Mouse (Mus musculus): ENCODE results near the gene Ndst2. TPM values are rescaled to one million over a fixed set of nuclear protein-coding genes. Genes with fewer than 3 reads are reported as not detected.

Ndst2 gene
- total and polyA plus RNA-seq, 3 experiments: 72.2 to 227 (median 204) TPM

DNA sequence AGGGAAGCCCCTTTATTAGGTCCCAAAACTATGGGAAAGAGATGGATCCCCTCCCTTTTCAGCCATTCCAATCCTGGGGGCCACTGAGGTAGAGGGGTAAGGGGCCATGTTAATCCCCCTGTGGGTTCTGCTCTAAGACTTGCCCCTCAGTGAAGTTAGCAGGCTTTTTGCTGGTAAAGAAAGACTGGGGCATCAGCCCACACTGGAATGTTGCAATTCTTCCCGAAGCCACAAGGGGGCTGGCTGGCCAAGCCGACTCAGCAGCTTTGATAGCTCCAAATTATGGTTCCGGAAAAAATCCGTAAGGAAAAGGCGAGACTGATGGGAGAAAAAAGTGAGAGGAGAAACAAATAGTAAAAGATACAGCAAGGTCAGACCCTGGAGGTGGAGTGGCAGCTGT lies 10.3 kb downstream of the Ndst2 start:
- ATAC-seq (ENCODE audit: extremely low read depth, insufficient number of reproducible peaks, low FRiP score, poor library complexity, severe bottlenecking) (no peak), DNase-seq (ENCODE audit: low spot score) (no peak)

DNA sequence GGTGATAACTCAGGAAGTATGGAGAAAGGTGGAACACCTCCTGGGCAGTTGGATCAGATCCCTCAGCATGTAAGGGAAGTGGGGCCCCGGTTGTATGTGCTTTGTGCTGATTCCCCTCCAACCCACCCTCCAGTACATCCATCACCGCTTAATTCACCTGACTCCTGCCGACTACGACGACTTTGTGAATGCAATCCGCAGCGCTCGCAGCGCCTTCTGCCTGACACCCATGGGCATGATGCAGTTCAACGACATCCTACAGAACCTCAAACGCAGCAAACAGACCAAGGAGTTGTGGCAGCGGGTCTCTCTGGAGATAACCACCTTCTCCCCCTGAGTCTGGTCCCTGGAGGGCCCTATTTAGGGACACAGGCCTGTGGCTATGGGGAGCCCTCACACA lies 11.4 kb downstream of the Ndst2 start:
- TF ChIP-seq POLR2AphosphoS5 (IDR thresholded peaks at IDR 0.05; ENCODE audit: insufficient replicate concordance, low read depth, low read length) (0 out of 2 replicates have a peak, but pooled peaks have one; percentile 77), TAL1 (conservative IDR thresholded peaks at IDR 0.05; ENCODE audit: low read depth, low read length) (no peak)

More for the DNA sequence above, 10.3 kb downstream of the Ndst2 start:
- Histone ChIP-seq H3K36me3 (replicated peaks) (peaks cover 94% of the 10 kb centered on the region), H3K4me1 (ENCODE audit: insufficient read depth, low read depth, low read length) (peaks cover 85% of the 10 kb centered on the region), H3K27me3 (ENCODE audit: insufficient read depth, low read length) (no peaks in the 10 kb centered on the region), H3K9me3 (replicated peaks) (no peaks in the 10 kb centered on the region), H3K4me3 (ENCODE audit: low read depth, low read length) (peak overlapping the region; percentile 56; the same call in 1 of the 2 replicates)
- TF ChIP-seq CTCF (IDR thresholded peaks at IDR 0.05; ENCODE audit: low read depth, low read length): peak; percentile 68
- TF ChIP-seq POLR2AphosphoS5 (IDR thresholded peaks at IDR 0.05; ENCODE audit: insufficient replicate concordance, low read depth, low read length): no peak

DNA sequence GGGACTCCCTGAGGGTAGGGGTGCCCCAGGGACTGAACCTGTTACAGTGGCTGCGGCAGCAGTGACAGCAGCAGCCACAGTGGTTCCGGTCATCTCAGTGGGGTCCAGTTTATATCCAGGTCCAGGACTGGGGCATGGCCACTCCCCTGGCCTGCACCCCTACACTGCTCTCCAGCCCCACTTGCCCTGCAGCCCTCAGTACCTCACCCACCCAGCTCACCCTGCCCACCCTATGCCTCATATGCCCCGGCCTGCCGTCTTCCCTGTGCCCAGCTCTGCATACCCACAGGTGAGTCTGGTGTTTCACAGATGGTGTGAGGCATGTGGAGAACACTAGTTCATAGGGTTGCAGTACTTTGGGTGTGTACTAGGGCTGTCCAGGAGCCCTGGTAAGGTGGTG lies 13.0 kb downstream of the Ndst2 start:
- Histone ChIP-seq H3K4me3 (ENCODE audit: low read depth, low read length) (peak overlapping the region; percentile 28; the same call in 1 of the 2 replicates), H3K9me3 (replicated peaks) (no peaks in the 10 kb centered on the region), H3K4me1 (ENCODE audit: insufficient read depth, low read depth, low read length) (peaks cover 73% of the 10 kb centered on the region), H3K27me3 (ENCODE audit: insufficient read depth, low read length) (no peaks in the 10 kb centered on the region), H3K36me3 (replicated peaks) (peaks cover 98% of the 10 kb centered on the region)
- TF ChIP-seq GATA2 (IDR thresholded peaks at IDR 0.05; ENCODE audit: borderline replicate concordance, low read depth, low read length) (no peak), CTCF (IDR thresholded peaks at IDR 0.05; ENCODE audit: low read depth, low read length) (no peak), TAL1 (conservative IDR thresholded peaks at IDR 0.05; ENCODE audit: low read depth, low read length) (no peak), GATA1 (IDR thresholded peaks at IDR 0.05; ENCODE audit: borderline replicate concordance, low read length) (no peak), POLR2AphosphoS5 (IDR thresholded peaks at IDR 0.05; ENCODE audit: insufficient replicate concordance, low read depth, low read length) (no peak; the same call in 1 of the 2 replicates)
- no peak for ATAC-seq (ENCODE audit: extremely low read depth, insufficient number of reproducible peaks, low FRiP score, poor library complexity, severe bottlenecking)
- DNase-seq (ENCODE audit: low spot score): no peak

More for the DNA sequence above, 11.4 kb downstream of the Ndst2 start:
- no peaks in the 10 kb centered on the region for H3K27me3 ChIP-seq (ENCODE audit: insufficient read depth, low read length)
- ATAC-seq (ENCODE audit: extremely low read depth, insufficient number of reproducible peaks, low FRiP score, poor library complexity, severe bottlenecking) (no peak), DNase-seq (ENCODE audit: low spot score) (no peak)
- H3K4me3 ChIP-seq (ENCODE audit: low read depth, low read length): peak overlapping the region; percentile 38; the same call in 1 of the 2 replicates
- H3K4me1 ChIP-seq (ENCODE audit: insufficient read depth, low read depth, low read length): peaks cover 86% of the 10 kb centered on the region
- no peaks in the 10 kb centered on the region for H3K9me3 ChIP-seq (replicated peaks)
- peaks cover 94% of the 10 kb centered on the region for H3K36me3 ChIP-seq (replicated peaks)

DNA sequence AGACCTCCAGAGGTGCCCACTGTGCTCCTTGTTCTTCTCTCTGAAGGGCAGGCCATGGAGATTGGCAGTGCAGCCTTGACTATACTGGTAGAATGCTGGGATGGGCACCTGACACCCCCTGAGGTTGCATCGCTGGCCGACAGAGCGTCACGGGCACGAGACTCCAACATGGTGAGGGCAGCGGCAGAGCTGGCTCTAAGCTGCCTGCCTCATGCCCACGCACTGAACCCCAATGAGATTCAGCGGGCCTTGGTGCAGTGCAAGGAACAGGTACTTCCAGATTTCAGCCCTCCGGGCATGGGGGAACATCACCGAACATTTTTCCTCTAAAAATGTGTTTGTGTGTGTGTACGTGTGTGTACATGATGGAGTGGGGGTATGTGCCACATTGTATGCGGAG lies 14.6 kb downstream of the Ndst2 start:
- no peak for TF ChIP-seq TAL1 (conservative IDR thresholded peaks at IDR 0.05; ENCODE audit: low read depth, low read length)
- peak; percentile 90 for TF ChIP-seq POLR2AphosphoS5 (IDR thresholded peaks at IDR 0.05; ENCODE audit: insufficient replicate concordance, low read depth, low read length)
- peaks cover 98% of the 10 kb centered on the region for H3K36me3 ChIP-seq (replicated peaks)
- ATAC-seq (ENCODE audit: extremely low read depth, insufficient number of reproducible peaks, low FRiP score, poor library complexity, severe bottlenecking) (peak; percentile 1; the same call in 1 of the 2 replicates), DNase-seq (ENCODE audit: low spot score) (no peak)
- no peaks in the 10 kb centered on the region for H3K27me3 ChIP-seq (ENCODE audit: insufficient read depth, low read length)
- peaks cover 57% of the 10 kb centered on the region for H3K4me1 ChIP-seq (ENCODE audit: insufficient read depth, low read depth, low read length)
- H3K9me3 ChIP-seq (replicated peaks): no peaks in the 10 kb centered on the region
- no peak overlapping the region for H3K4me3 ChIP-seq (ENCODE audit: low read depth, low read length)

DNA sequence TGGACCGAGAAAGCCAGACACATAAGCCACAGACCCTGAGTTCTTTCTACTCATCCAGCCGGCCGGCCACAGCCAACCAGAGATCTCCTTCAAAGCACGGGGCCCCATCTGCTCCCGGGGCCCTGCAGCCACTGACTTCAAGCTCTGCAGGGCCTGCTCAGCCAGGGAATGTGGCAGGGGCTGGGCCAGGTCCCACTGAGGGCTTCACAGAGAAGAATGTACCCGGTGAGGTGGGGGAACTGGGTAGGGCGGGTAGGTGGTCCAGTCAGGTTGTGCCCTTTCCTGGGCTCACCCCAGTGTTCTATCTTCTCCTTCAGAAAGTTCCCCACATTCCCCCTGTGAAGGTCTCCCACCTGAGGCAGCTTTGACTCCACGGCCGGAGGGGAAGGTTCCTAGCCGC lies 15.9 kb downstream of the Ndst2 start:
- Histone ChIP-seq H3K4me3 (ENCODE audit: low read depth, low read length) (no peak overlapping the region), H3K27me3 (ENCODE audit: insufficient read depth, low read length) (no peaks in the 10 kb centered on the region), H3K4me1 (ENCODE audit: insufficient read depth, low read depth, low read length) (peaks cover 47% of the 10 kb centered on the region), H3K9me3 (replicated peaks) (no peaks in the 10 kb centered on the region), H3K36me3 (replicated peaks) (peaks cover 98% of the 10 kb centered on the region)
- DNase-seq (ENCODE audit: low spot score) (no peak), ATAC-seq (ENCODE audit: extremely low read depth, insufficient number of reproducible peaks, low FRiP score, poor library complexity, severe bottlenecking) (no peak)
- TF ChIP-seq TAL1 (conservative IDR thresholded peaks at IDR 0.05; ENCODE audit: low read depth, low read length): no peak

DNA sequence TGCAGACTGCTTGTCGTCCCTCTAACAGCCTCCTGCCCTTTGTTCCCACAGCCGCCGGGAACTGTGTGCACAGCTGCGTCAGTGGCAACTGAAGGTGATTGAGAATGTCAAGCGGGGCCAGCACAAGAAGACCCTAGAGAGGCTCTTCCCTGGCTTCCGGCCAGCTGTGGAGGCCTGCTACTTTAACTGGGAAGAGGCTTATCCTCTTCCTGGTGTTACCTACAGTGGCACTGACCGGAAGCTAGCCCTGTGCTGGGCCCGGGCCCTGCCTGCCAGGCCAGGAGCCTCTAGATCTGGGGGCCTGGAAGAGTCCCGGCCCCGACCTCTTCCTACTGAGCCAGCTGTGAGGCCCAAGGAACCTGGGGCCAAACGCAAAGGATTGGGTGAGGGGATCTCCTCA lies 20.5 kb downstream of the Ndst2 start:
- TF ChIP-seq CTCF (IDR thresholded peaks at IDR 0.05; ENCODE audit: low read depth, low read length): no peak
- no peak for TF ChIP-seq POLR2AphosphoS5 (IDR thresholded peaks at IDR 0.05; ENCODE audit: insufficient replicate concordance, low read depth, low read length)
- no peak for TF ChIP-seq GATA1 (IDR thresholded peaks at IDR 0.05; ENCODE audit: borderline replicate concordance, low read length)
- TF ChIP-seq GATA2 (IDR thresholded peaks at IDR 0.05; ENCODE audit: borderline replicate concordance, low read depth, low read length): no peak
- TF ChIP-seq TAL1 (conservative IDR thresholded peaks at IDR 0.05; ENCODE audit: low read depth, low read length): no peak
- H3K36me3 ChIP-seq (replicated peaks): peaks cover 96% of the 10 kb centered on the region
- H3K4me3 ChIP-seq (ENCODE audit: low read depth, low read length): no peak overlapping the region
- H3K4me1 ChIP-seq (ENCODE audit: insufficient read depth, low read depth, low read length): peaks cover 15% of the 10 kb centered on the region
- H3K27me3 ChIP-seq (ENCODE audit: insufficient read depth, low read length): no peaks in the 10 kb centered on the region
- DNase-seq (ENCODE audit: low spot score): no peak
- no peak for ATAC-seq (ENCODE audit: extremely low read depth, insufficient number of reproducible peaks, low FRiP score, poor library complexity, severe bottlenecking)
- H3K9me3 ChIP-seq (replicated peaks): no peaks in the 10 kb centered on the region

DNA sequence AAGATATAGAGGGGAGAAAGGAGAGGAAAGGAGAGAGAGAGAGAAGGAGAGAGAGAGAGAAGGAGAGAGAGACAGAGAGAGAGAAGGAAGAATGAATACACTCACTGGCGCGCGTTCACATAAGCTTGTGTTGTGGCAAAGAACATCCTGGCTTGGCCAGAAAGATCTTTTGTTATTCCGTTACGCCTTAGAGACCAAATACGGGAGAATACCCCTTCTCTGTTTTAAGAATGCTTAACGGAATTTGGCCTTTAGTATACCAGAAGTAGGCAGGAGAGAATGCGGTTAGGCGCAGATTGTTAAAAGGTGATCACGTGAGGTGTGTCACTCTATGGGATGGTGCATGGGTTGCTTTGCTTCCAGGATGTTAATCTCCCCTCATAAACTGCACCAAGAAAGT lies 26.1 kb downstream of the Ndst2 start:
- DNase-seq (ENCODE audit: low spot score): no peak
- no peak for ATAC-seq (ENCODE audit: extremely low read depth, insufficient number of reproducible peaks, low FRiP score, poor library complexity, severe bottlenecking)
- Histone ChIP-seq H3K36me3 (replicated peaks) (peaks cover 59% of the 10 kb centered on the region), H3K4me1 (ENCODE audit: insufficient read depth, low read depth, low read length) (peaks cover 44% of the 10 kb centered on the region), H3K4me3 (ENCODE audit: low read depth, low read length) (peak overlapping the region; percentile 82), H3K27me3 (ENCODE audit: insufficient read depth, low read length) (no peaks in the 10 kb centered on the region), H3K9me3 (replicated peaks) (no peaks in the 10 kb centered on the region)
- TF ChIP-seq GATA1 (IDR thresholded peaks at IDR 0.05; ENCODE audit: borderline replicate concordance, low read length) (no peak), POLR2AphosphoS5 (IDR thresholded peaks at IDR 0.05; ENCODE audit: insufficient replicate concordance, low read depth, low read length) (no peak), TAL1 (conservative IDR thresholded peaks at IDR 0.05; ENCODE audit: low read depth, low read length) (no peak), CTCF (IDR thresholded peaks at IDR 0.05; ENCODE audit: low read depth, low read length) (no peak), GATA2 (IDR thresholded peaks at IDR 0.05; ENCODE audit: borderline replicate concordance, low read depth, low read length) (no peak)
